Mouse (Mus musculus) ES-CJ7 (cell line): ENCODE measurements around the gene Hmmr.

Experiments used
- DNase-seq: peaks from one replicate; pipeline ENCODE4 v3.0.0; 2011; ENCODE audit warnings: low read depth, low spot score

Hmmr gene

GRCm38 (mm10) chr11:40694311-40695087, 38.7 kb downstream of the Hmmr start:
- peak; percentile 95 for DNase-seq

- DNase-seq = peak; percentile 41
Observed at GRCm38 (mm10) chr11:40693366-40693951, 39.8 kb downstream of the Hmmr start.

GRCm38 (mm10) chr11:40692511-40693365, 40.5 kb downstream of the Hmmr start:
- peak; percentile 90 for DNase-seq

- DNase-seq = peak; percentile 33
Observed at GRCm38 (mm10) chr11:40692101-40692509, 41.1 kb downstream of the Hmmr start.

- no peak for DNase-seq
Observed at GRCm38 (mm10) chr11:40690444-40691127, 42.6 kb downstream of the Hmmr start.

- no peak for DNase-seq
Observed at GRCm38 (mm10) chr11:40683295-40683694, 49.9 kb downstream of the Hmmr start.

GRCm38 (mm10) chr11:40682456-40682855, 50.8 kb downstream of the Hmmr start:
- no peak for DNase-seq

- peak; percentile 49 for DNase-seq
Observed at GRCm38 (mm10) chr11:40677169-40677568, 56.1 kb downstream of the Hmmr start.

GRCm38 (mm10) chr11:40675014-40675730, 58.0 kb downstream of the Hmmr start:
- no peak for DNase-seq
